Mouse (Mus musculus) neural tube, embryonic 14.5 days (tissue): ENCODE measurements around the gene Pi4ka. TPM values are rescaled to one million over a fixed set of nuclear protein-coding genes. Genes with fewer than 3 reads are reported as not detected.

Experiments used
- ATAC-seq: fragments of 200-750 bp; cut with Nextera tagmentation; 2 replicates; pipeline ENCODE4 v1.8.0; 2017; ENCODE audit warnings: low read depth, mild to moderate bottlenecking, moderate TSS enrichment, moderate library complexity
- H3K27ac ChIP-seq: fragments of 300-500 bp; sonication (generic); 2 replicates; pipeline ENCODE4 v1.5.1; 2014; ENCODE audit warnings: low read depth, mild to moderate bottlenecking, control low read depth, low read length, moderate library complexity, mixed read lengths
- H3K27me3 ChIP-seq: fragments of 300-500 bp; sonication (generic); 2 replicates; pipeline ENCODE4 v1.6.1; 2014; ENCODE audit warnings: low read length; ENCODE audit not compliant: control insufficient read depth, insufficient read depth
- H3K36me3 ChIP-seq: fragments of 300-500 bp; sonication (generic); 2 replicates; pipeline ENCODE4 v1.6.1; 2014; ENCODE audit warnings: low read length, mixed read lengths; ENCODE audit not compliant: control insufficient read depth, insufficient read depth
- H3K4me1 ChIP-seq: fragments of 300-500 bp; sonication (generic); 2 replicates; pipeline ENCODE4 v1.6.1; 2014; ENCODE audit warnings: low read length; ENCODE audit not compliant: control insufficient read depth, insufficient read depth
- H3K4me2 ChIP-seq: fragments of 300-500 bp; sonication (generic); 2 replicates; pipeline ENCODE4 v1.6.1; 2014; ENCODE audit warnings: mild to moderate bottlenecking, low read depth, low read length, control low read depth
- H3K4me3 ChIP-seq: fragments of 300-500 bp; sonication (generic); 2 replicates; pipeline ENCODE4 v1.5.1; 2014; ENCODE audit warnings: low read depth, low read length, control low read depth, mixed read lengths
- H3K9ac ChIP-seq: fragments of 300-500 bp; sonication (generic); replicated peaks from 2 replicates; pipeline ENCODE4 v1.6.1; 2014; ENCODE audit warnings: low read depth, mild to moderate bottlenecking, control low read depth, low read length, mixed read lengths
- H3K9me3 ChIP-seq: fragments of 300-500 bp; sonication (generic); 2 replicates; pipeline ENCODE4 v1.6.1; 2016; ENCODE audit warnings: low read length; ENCODE audit not compliant: control insufficient read depth
- WGBS: fragments of 180-500 bp; shearing (Covaris S2); extraction: QIAGEN DNeasy Blood & Tissue Kit; methylation state at CpG from one replicate; pipeline ENCODE4 v1.1.7; 2014; 5-methylcytosine and 5-hydroxymethylcytosine counted together
- polyA plus RNA-seq: library from polyadenylated mRNA; unstranded; fragments of >200 nt; fragmentation: Nextera tagmentation; extraction: Ambion mirVana; gene quantifications from 2 replicates; pipeline ENCODE4 v1.2.1, GENCODE M21; 2014

The Pi4ka gene
- polyA plus RNA-seq, 1 experiment from 2014 or later, result 73.0 TPM

GRCm38 (mm10) chr16:17345141-17345812 is 60.8 kb downstream of the Pi4ka start:
- no peak for ATAC-seq
- peaks cover 39% of the 10 kb centered on the region for H3K36me3 ChIP-seq
- H3K4me2 ChIP-seq, result no peak overlapping the region
- H3K4me3 ChIP-seq, result no peak overlapping the region
- WGBS, result 86% methylated on average over 8 of the region's 8 CpGs
- no peak overlapping the region for H3K9ac ChIP-seq
- no peaks in the 10 kb centered on the region for H3K4me1 ChIP-seq
- no peaks in the 10 kb centered on the region for H3K27me3 ChIP-seq
- no peak overlapping the region for H3K27ac ChIP-seq
- no peaks in the 10 kb centered on the region for H3K9me3 ChIP-seq

DNA sequence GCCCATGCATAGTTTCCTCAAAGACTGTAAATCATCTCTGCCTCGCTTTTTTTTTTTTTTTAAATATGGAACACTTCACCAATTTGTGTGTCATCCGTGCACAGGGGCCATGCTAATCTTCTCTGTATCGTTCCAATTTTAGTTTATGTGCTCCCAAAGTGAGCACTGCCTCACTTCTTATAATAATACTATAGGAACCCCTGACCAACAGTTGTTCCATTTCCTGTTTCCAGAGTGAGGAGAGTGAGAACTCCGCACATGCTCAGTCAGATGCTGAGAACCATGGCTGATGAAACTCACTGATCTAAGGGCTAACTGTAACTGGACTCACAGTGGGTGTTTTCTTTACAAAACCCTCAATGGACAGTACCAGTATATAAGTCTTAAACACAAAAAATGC is 64.3 kb downstream of the Pi4ka start:
- 91% methylated on average over 4 of the region's 4 CpGs for WGBS
- H3K36me3 ChIP-seq, result peaks cover 20% of the 10 kb centered on the region
- no peaks in the 10 kb centered on the region for H3K9me3 ChIP-seq
- no peak overlapping the region for H3K4me2 ChIP-seq
- no peak overlapping the region for H3K9ac ChIP-seq
- ATAC-seq, result no peak
- no peak overlapping the region for H3K27ac ChIP-seq
- H3K4me3 ChIP-seq, result no peak overlapping the region
- no peaks in the 10 kb centered on the region for H3K4me1 ChIP-seq
- H3K27me3 ChIP-seq, result no peaks in the 10 kb centered on the region

- no peak overlapping the region for H3K27ac ChIP-seq
- no peaks in the 10 kb centered on the region for H3K4me1 ChIP-seq
- H3K27me3 ChIP-seq, result no peaks in the 10 kb centered on the region
- ATAC-seq, result no peak
- H3K9me3 ChIP-seq, result no peaks in the 10 kb centered on the region
- no peak overlapping the region for H3K4me3 ChIP-seq
- H3K36me3 ChIP-seq, result peaks cover 21% of the 10 kb centered on the region
- H3K9ac ChIP-seq, result no peak overlapping the region
- 93% methylated on average over 2 of the region's 2 CpGs for WGBS
- H3K4me2 ChIP-seq, result no peak overlapping the region
Measured at GRCm38 (mm10) chr16:17340705-17341104, 65.4 kb downstream of the Pi4ka start.

- no peak overlapping the region for H3K9ac ChIP-seq
- WGBS, result 94% methylated on average over 7 of the region's 7 CpGs
- no peak for ATAC-seq
- no peaks in the 10 kb centered on the region for H3K4me1 ChIP-seq
- no peaks in the 10 kb centered on the region for H3K9me3 ChIP-seq
- H3K4me3 ChIP-seq, result no peak overlapping the region
- no peak overlapping the region for H3K4me2 ChIP-seq
- H3K27me3 ChIP-seq, result no peaks in the 10 kb centered on the region
- H3K27ac ChIP-seq, result no peak overlapping the region
- peaks cover 21% of the 10 kb centered on the region for H3K36me3 ChIP-seq
Measured at GRCm38 (mm10) chr16:17339701-17340100, 66.4 kb downstream of the Pi4ka start.

GRCm38 (mm10) chr16:17336089-17336488 is 70.0 kb downstream of the Pi4ka start:
- Histone ChIP-seq H3K27ac (no peak overlapping the region), H3K9me3 (no peaks in the 10 kb centered on the region), H3K36me3 (peaks cover 13% of the 10 kb centered on the region; the same call in 1 of the 2 replicates), H3K9ac (no peak overlapping the region), H3K27me3 (no peaks in the 10 kb centered on the region), H3K4me3 (no peak overlapping the region), H3K4me2 (no peak overlapping the region), H3K4me1 (no peaks in the 10 kb centered on the region)
- WGBS, result 74% methylated on average over 1 of the region's 1 CpGs
- no peak for ATAC-seq

DNA sequence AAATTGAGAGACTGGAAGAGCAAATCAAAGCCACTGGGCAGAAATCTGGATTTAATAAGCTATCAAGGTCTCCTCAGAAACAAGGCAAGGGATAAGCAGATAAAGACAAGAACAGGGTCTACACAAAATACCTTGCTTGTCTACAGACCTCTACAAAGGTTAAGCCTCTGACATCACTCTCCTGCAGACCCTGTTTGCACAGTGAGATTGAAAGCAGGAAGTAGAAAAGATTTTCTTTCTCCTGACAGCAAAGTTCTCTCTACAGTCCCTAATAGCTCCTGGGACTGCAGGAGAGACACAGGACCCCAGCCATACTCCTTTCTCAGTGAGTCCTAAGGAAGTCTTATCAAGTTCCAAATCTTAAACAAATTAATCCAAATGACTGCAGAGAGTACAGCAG is 71.5 kb downstream of the Pi4ka start:
- no peaks in the 10 kb centered on the region for H3K9me3 ChIP-seq
- H3K27me3 ChIP-seq, result no peaks in the 10 kb centered on the region
- H3K36me3 ChIP-seq, result peaks cover 7% of the 10 kb centered on the region; the same call in 1 of the 2 replicates
- no peak overlapping the region for H3K9ac ChIP-seq
- no peak for ATAC-seq
- no peak overlapping the region for H3K4me3 ChIP-seq
- H3K4me2 ChIP-seq, result no peak overlapping the region
- H3K27ac ChIP-seq, result no peak overlapping the region
- H3K4me1 ChIP-seq, result no peaks in the 10 kb centered on the region

DNA sequence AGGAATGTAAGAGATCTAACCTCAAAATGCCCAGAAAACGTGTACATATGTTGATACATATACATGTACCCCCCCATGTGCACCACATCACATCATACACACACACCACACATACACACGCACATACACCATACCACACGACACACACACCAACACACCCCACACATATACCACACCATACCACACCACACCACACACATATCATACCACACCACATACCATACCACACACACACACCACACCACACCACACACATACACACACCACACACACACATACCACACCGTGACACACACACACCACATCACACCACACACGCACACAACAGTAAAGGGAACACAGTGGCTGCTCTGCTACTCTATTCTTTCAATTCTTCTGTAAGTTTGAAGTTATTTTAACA is 74.3 kb downstream of the Pi4ka start:
- Histone ChIP-seq H3K4me3 (no peak overlapping the region), H3K36me3 (peaks cover 12% of the 10 kb centered on the region; the same call in 1 of the 2 replicates), H3K4me1 (no peaks in the 10 kb centered on the region), H3K27ac (no peak overlapping the region), H3K4me2 (no peak overlapping the region), H3K9ac (no peak overlapping the region), H3K9me3 (no peaks in the 10 kb centered on the region), H3K27me3 (no peaks in the 10 kb centered on the region)
- ATAC-seq, result no peak
- WGBS, result 94% methylated on average over 5 of the region's 5 CpGs

DNA sequence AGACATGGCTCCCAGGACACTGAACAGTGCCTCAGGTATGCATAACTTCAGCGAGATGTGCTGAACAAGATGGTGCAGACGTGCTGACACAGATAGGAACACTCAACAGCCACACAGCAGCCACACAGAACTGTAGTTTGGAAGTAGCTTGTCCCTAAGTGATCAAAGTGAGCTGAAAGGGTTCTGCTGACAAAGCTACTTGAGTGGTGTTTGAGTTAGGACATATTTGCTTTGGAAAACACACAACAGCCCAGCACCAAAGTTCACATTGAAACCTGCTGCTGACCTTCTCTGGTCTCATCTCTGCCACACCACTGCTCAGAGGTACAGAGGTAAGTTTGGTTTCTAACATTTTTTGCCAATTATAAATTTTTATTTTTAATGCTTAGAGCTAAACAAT is 75.0 kb downstream of the Pi4ka start, which contains the start of gene Serpind1:
Gene Serpind1 (plus strand): TSS at position 256 of the 400 bp plus-strand sequence.
- no peak for ATAC-seq
- 85% methylated on average over 2 of the region's 2 CpGs for WGBS
- H3K27ac ChIP-seq, result no peak within 1 kb of the TSS
- no peak within 1 kb of the TSS for H3K4me3 ChIP-seq
- H3K4me2 ChIP-seq, result no peak within 1 kb of the TSS
- no peaks in the 10 kb centered on the region for H3K9me3 ChIP-seq
- no peaks in the 10 kb centered on the region for H3K27me3 ChIP-seq
- no peak within 1 kb of the TSS for H3K9ac ChIP-seq
- H3K4me1 ChIP-seq, result no peaks in the 10 kb centered on the region
- H3K36me3 ChIP-seq, result peaks cover 9% of the 10 kb centered on the region; the same call in 1 of the 2 replicates

DNA sequence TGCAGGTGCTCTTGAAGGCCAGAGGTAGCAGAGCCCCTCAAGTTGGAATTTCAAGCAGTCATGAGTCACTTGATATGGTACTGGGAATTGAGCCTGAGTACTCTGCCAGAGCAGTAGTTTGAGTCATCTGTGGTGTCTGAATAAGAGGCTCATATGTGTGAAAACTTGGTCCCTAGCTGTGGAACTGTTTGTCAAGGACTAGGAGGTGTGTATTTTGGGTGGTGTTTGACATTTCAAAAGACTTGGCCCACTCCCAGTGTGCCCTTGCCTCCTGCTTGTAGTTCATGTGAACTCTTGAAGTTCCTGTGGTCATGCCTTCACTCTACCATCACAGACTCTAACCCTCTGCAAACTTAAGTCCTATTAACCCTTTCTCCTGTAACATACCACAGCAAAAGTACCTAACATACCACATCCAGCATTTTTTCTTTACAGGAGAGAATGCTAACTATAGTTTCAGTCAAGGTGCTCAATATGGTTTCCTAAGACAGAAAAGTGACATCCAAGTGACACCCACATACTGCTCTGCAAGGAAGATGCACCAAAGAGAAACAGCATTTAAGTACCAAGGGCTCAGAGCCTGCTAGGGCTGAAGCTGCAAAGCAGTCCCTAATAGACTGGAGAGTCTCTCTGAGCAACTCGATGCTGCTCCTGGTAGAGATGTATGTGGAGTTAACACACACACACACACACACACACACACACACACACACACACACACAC is 76.1 kb downstream of the Pi4ka start:
- Histone ChIP-seq H3K36me3 (peaks cover 7% of the 10 kb centered on the region), H3K4me3 (no peak overlapping the region), H3K27ac (no peak overlapping the region), H3K4me2 (no peak overlapping the region), H3K9ac (no peak overlapping the region), H3K4me1 (no peaks in the 10 kb centered on the region), H3K27me3 (no peaks in the 10 kb centered on the region), H3K9me3 (no peaks in the 10 kb centered on the region)
- no peak for ATAC-seq
- WGBS, result 79% methylated on average over 1 of the region's 1 CpGs
